Mouse (Mus musculus) embryonic fibroblast, embryonic 13.5 days (primary cell): ENCODE data around the gene 4930590J08Rik. TPM values are rescaled to one million over a fixed set of nuclear protein-coding genes. Genes with fewer than 3 reads are reported as not detected.
A peak's percentile ranks its signal among the peaks of the same experiment; 100 is the strongest.
"Not testable (repeated sequence)": the region's sequence is repeated elsewhere in the genome, so short reads cannot be mapped to it uniquely, and the experiment has no call there.

Experiments used
- H3K27ac ChIP-seq: 2 replicates; pipeline ENCODE4 v1.5.1; 2012; ENCODE audit warnings: low read length, control low read depth, inconsistent platforms; ENCODE audit not compliant: insufficient read depth
- H3K4me1 ChIP-seq: 2 replicates; pipeline ENCODE4 v1.6.1; 2011; ENCODE audit warnings: low read length; ENCODE audit not compliant: control insufficient read depth, insufficient read depth
- H3K4me3 ChIP-seq: 2 replicates; pipeline ENCODE4 v1.5.1; 2011; ENCODE audit warnings: mild to moderate bottlenecking, control low read depth, low read length; ENCODE audit not compliant: insufficient read depth
- CTCF ChIP-seq: IDR thresholded peaks from 2 replicates; pipeline ENCODE4 v1.5.1; 2011; ENCODE audit warnings: mild to moderate bottlenecking, control low read depth, low read length, moderate library complexity, borderline replicate concordance; ENCODE audit not compliant: insufficient read depth
- POLR2A ChIP-seq: IDR thresholded peaks from 2 replicates; pipeline ENCODE4 v1.6.1; 2011; ENCODE audit warnings: low read depth, mild to moderate bottlenecking, control low read depth, low read length, moderate library complexity
- polyA plus RNA-seq: library from polyadenylated mRNA; stranded (reverse); fragments of >200 nt; gene quantifications from 2 replicates; pipeline ENCODE4 v1.2.4, GENCODE M21; 2011; ENCODE audit warnings: low read depth; ENCODE audit not compliant: missing spikeins, insufficient read length

The 4930590J08Rik gene
- polyA plus RNA-seq = 0.81 and 1.2 TPM in 2 replicates

DNA sequence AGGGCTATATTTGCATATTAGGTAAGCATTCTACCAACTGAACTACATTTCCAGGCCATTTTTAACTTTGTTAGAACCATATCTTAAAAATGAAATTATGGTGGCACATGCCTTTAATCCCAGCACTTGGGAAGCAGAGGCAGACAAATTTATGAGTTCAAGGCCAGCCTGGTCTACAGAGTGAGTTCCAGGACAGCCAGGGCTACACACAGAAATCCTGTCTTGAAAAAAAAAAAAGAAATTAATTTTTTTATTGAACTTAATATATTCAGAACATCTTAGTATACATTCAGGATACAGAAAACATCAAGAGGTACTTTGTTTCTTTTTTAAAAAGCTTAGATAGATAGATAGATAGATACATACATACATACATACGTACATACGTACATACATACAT is at the start of gene 4930590J08Rik:
Gene 4930590J08Rik (plus strand): TSS at position 301 of the 400 bp plus-strand sequence.
- H3K4me1 ChIP-seq, H3K4me3 ChIP-seq: not testable (repeated sequence)
- H3K27ac ChIP-seq = 0 out of 2 replicates have a peak within 1 kb of the TSS, but pooled peaks have one; percentile 1

DNA sequence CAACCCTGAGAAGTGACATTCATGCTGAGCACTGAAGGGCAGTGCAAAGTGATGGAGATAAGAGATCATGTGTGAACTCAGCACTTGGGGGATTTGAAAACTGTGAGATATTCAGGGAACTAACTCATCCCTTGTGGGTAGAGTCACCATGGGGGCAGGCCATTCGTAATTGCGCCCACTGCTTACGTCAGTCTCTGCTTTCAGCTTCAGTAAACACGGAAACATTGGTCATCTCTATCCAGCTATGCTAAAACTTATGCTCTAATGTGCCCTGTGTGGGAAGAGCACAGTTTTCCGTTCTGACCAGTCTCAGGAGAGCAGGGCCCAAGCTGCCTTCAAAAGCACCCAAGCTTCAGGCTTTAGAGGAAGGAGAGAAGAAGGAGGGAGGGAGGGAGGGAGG is 44.3 kb upstream of the 4930590J08Rik start:
- TF ChIP-seq POLR2A = no peak
- Histone ChIP-seq H3K27ac (no peak overlapping the region), H3K4me1 (no peaks in the 10 kb centered on the region), H3K4me3 (no peak overlapping the region)

DNA sequence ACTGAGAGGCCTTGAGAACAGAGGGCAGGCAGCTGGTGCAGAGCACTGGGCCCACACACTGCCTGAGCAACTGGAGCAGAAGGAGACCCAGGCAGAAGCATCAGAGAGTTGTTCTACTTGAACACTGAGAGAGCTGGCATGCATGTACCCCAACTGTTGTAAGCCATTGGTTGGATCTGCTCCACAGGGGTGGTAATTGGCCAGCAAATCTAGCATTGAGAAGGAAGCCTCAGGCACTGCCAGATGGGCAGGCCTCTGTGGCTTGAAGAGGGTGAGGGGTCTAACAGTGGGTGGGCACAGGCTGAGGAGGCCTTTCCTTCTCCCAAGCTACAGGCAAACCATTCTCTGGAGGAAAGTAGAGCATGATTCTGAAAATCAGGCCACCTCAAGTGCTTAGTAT is 39.8 kb upstream of the 4930590J08Rik start:
- no peak overlapping the region for H3K4me3 ChIP-seq
- H3K4me1 ChIP-seq = no peaks in the 10 kb centered on the region
- H3K27ac ChIP-seq = no peak overlapping the region
- no peak for TF ChIP-seq POLR2A
- no peak for TF ChIP-seq CTCF

DNA sequence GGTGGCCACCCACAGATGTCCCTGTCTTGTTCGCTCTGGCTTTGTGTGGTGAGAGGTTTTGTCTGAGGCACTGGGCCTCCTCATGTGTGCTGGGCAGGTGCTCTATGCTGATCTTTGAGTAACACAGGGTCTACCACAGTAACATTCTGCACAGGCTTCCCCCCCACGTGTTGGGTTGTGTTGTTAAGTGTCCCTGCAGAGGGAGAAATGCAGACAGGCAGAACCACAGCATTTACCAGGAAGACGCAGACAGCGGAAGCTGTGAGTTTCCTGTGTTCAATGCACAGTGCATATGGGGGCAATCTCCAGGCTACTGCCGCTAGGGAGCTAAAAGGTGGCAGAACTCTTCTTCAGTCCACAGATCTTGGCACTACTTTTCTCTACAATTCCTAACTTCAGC is 38.0 kb upstream of the 4930590J08Rik start:
- TF ChIP-seq CTCF (no peak), POLR2A (no peak)
- no peak overlapping the region for H3K4me3 ChIP-seq
- no peaks in the 10 kb centered on the region for H3K4me1 ChIP-seq
- H3K27ac ChIP-seq = no peak overlapping the region

DNA sequence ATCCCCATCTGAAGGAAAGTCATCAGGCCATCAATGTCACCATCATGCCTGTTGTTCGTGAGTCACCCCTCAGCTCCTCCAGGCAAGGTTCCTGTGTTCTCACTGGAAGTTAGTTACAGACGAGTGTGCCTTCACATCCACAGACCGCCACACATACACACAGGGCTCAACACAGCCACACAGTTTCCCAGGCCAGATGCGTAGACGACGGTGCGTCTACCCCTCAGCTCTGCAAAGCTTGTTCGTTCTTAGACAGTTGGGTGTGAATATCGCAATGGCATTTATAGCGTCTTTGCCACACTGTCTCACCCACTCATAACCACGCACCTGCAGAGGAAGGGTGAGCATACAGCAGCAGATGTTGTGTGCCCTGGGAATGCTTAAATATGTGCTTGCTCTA is 37.0 kb upstream of the 4930590J08Rik start:
- TF ChIP-seq CTCF = no peak
- TF ChIP-seq POLR2A = no peak
- Histone ChIP-seq H3K27ac (no peak overlapping the region), H3K4me3 (no peak overlapping the region), H3K4me1 (no peaks in the 10 kb centered on the region)

DNA sequence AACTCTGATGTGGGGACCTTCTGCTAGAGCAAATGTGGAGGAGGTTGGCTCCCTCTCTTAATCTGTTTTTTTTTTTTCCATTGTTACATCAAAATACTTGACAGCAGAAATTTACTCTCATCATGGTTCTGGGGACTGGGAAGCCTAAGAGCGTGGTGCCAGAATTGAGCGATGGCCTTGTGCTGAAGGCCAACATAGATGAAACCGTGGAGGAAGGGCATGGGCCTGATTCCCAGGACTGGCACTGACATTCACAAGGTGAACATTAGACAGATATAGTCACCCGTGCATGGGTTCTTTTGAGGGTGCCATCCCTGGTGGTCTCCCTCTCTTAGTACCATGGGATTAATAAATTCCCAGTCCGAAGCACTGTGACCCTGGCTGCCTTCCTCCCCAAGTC is 34.5 kb upstream of the 4930590J08Rik start:
- Histone ChIP-seq H3K4me3 (no peak overlapping the region), H3K4me1 (no peaks in the 10 kb centered on the region), H3K27ac (no peak overlapping the region)
- no peak for TF ChIP-seq CTCF
- no peak for TF ChIP-seq POLR2A

DNA sequence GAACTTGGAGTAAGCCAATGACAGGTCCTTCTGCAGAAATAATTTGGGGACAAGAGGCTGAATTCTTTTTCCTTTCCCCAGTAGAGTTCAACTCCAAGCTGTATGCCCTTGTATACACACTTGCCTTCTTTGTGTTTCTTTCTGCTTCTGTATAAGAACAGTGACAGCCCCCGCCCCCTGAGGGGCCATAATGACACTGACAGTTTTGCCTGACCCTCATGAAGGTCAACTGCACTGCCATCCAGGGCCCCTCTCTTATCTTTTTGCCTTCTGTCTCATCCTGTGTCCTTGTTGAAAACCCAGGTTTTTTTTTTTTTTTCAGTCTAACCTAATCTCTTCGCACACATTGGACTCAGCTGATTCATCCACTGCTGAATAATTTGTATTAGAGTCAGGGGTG is 29.8 kb upstream of the 4930590J08Rik start:
- no peak for TF ChIP-seq POLR2A
- no peak for TF ChIP-seq CTCF
- no peak overlapping the region for H3K27ac ChIP-seq
- no peaks in the 10 kb centered on the region for H3K4me1 ChIP-seq
- H3K4me3 ChIP-seq = no peak overlapping the region

DNA sequence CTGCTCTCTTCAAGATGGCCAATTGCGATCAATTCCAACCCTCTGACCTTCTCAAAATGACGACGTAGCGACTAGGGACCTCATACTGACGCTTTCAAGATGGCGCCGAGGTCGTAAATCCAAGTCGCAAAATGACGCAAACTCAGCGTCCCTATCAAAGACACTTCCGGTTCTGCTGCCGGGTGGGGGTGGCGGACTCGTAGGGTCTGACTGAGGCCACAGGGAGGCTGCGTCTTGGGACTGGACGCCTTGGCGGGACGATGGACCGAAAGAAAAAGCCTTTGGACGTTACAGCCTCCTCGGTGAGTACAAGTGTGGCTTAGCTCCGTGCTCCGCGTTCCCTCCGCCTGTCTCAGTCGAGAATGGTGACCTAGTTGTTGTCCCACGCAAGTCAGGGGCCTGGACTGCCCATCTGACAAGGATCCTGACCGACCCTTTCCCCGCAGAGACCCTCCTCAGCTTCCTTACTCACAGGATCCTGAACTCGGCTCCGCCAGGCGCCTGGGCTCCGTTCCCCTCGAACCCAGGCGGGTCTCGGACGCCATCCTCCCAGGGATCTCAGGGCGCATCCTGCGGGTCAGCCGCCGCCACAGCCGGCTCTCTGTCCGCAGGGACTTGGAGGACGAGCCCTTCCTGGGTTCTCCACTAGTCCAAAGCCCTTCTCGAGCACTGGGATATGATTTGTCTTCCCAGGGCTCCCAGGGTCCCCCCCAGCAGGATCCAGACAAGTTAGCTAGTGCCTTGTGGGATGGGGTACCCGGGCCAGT is 24.5 kb upstream of the 4930590J08Rik start, which contains the start of gene Ccdc174:
Gene Ccdc174 (plus strand): TSS at position 169 of the 767 bp plus-strand sequence.
- TF ChIP-seq POLR2A (peak; percentile 97), CTCF (no peak)
- Histone ChIP-seq H3K27ac (no peak within 1 kb of the TSS), H3K4me1 (no peaks in the 10 kb centered on the region), H3K4me3 (peak within 1 kb of the TSS; percentile 84)

DNA sequence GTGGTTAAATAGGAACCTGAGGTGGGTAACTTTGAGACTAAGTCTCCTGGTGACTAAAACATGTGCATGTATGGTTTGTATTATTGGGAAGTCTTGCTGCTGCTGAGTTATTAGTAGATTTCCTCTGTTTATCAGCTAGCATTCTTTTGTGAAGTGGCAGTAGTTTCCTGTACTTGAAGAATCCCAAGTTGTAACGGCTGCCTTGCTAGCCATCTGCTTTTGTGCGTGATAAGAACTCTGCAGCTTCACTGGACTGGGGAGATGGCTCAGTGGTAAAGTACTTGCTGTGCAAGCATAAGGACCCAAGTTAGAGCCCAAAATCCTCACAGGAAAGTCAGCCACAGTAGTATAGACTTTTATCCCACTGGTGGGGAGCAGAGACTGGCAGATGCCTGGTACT is 18.8 kb upstream of the 4930590J08Rik start:
- Histone ChIP-seq H3K27ac (no peak overlapping the region), H3K4me1 (no peaks in the 10 kb centered on the region), H3K4me3 (no peak overlapping the region)
- TF ChIP-seq POLR2A = no peak
- no peak for TF ChIP-seq CTCF

DNA sequence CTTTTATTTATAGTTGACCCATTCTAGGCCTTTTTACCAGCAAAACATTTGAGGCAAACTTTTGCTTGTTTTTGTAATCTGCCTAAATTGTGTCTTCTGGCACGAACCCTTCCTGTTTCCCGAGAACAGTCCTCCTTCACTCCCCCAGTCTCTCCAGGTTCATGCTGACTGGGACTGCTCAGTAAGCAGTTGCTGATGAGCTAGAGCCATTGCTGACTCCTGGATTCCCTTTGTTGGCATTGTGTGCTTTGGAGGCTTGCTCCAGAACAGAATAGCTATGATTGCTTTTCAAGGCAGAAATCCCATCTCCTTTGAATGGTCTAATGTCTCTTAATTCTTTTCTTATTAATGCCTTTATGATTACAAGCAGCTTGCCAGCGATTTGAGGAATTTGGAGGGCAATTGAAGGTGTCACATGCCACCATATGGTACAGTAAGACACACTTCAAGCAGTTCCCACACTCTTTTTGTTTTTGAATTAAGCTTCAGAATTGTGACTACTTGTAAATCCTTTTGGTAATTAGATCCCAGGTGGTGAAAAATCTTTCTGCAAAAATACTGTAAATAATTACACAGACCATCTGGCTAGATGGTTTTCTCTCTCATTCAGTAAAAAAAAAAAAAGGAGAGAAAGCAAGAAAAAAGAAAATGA is 13.2 kb upstream of the 4930590J08Rik start:
- no peak for TF ChIP-seq CTCF
- no peak for TF ChIP-seq POLR2A
- H3K27ac ChIP-seq = no peak overlapping the region
- H3K4me3 ChIP-seq = no peak overlapping the region

More for the DNA sequence above, 13.2 kb upstream of the 4930590J08Rik start:
- no peaks in the 10 kb centered on the region for H3K4me1 ChIP-seq
